Mouse (Mus musculus): ENCODE measurements at regions not wholly inside any gene's neighbourhood (a gene's known extent, or its start where the extent isn't known, plus 50 kb on each side); places are given as distances from the start of the nearest gene placed in this dataset.

GRCm38 (mm10) chr8:44878208-44878607 lies 57.0 kb upstream of the Fat1 start:
- TF ChIP-seq CTCF (IDR thresholded peaks at IDR 0.05; ENCODE audit: control insufficient read depth, insufficient read depth, insufficient replicate concordance, low read depth, low read length): no peak
- TF ChIP-seq POLR2A (IDR thresholded peaks at IDR 0.05; ENCODE audit: control insufficient read depth, low read depth, low read length): no peak
